Mouse (Mus musculus) adrenal gland, postnatal 10 days (tissue): Measurements from ENCODE around the gene Galnt18. TPM values are rescaled to one million over a fixed set of nuclear protein-coding genes. Genes with fewer than 3 reads are reported as not detected.

Experiments
- DNase-seq: peaks from one replicate; pipeline ENCODE4 v3.0.0; 2021; ENCODE audit warnings: mixed read lengths
- microRNA-seq: library from miRNA; unstranded; fragments of <30 nt; microRNA quantifications from one replicate; pipeline ENCODE4 v1.2.0, GENCODE M21; 2021
- total RNA-seq, 2 experiments: library from RNA; stranded (reverse); gene quantifications; 2 replicates each; pipeline ENCODE4 v1.2.3; 2021

The Galnt18 gene
- total RNA-seq, 2 experiments from 2014 or later = 21.8 to 25.0 TPM

DNA sequence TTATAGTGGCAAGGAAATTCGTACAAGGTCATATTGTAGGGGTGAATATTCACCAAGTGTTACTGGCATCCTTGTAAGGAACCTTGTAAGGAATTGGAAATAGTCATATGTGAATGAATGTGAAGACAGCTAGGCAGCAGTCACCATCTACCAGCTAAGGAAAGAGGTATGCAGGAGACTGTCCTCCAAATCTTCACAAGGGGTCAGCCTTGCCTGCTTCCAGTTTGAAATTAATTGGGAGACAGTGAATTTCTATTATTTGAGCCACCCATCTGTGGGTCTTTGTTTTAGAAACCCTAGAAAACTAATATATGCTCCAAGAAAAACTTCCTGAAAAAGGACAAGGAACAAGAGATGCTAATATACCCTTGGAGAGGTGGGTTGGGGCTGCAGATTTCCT, 313.1 kb downstream of the Galnt18 start:
- no peak for DNase-seq

DNA sequence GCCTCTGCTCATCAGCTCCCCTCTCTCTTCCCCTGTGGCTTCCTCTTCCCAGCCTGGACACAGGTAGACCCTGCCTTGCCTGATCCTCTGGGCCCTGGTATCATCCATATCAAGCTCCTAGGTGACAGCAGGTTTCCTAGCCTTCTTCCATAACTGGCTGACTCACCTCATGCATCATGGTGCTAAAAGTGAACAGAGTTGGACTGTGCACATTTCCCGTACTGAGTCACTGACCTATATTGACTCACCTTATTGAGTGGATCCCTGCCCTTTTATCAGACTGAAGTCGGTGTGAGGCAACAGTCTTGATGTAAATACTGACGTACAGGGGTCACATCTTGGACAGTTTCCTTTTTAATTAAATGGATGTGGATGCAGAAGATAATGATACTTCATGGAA, 313.7 kb downstream of the Galnt18 start:
- no peak for DNase-seq

DNA sequence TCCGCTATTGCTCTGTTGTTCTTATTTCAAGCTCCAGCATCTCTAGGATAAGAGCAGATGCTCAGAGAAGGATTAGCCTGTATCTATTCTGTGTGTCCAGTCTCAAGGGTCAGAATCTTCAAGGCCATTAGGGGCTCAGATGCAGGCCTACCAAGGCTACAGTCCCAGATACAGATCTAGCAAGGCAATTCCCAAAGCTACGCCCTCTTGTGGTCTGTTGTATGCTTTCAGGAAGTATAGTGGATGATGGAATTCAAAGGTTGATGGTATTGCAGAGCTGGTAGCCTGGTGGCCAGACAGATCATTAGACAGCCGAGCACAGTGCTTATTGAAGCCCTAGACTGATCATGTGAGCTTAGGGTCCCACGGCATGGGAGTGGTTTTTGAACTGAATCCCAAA, 320.1 kb downstream of the Galnt18 start:
- DNase-seq = no peak

DNA sequence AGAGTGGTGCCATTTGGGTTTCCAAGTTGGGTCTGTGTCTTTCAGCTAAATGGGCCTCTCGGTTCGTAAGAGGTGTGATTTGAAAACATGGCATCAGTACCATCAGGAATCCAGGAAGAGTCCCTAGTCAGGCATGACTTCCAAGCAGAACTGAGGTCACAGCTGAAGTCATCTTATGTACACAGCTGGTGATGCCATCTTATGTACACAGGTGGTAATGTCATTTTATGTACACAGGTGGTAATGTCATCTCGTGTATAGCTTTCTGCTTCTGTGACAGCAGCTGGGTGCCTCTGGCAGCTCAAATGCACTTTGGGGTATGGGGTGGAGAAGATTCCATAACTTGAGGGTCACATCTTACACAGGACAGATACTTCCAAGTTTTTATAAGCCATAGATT, 323.8 kb downstream of the Galnt18 start:
- DNase-seq = no peak

DNA sequence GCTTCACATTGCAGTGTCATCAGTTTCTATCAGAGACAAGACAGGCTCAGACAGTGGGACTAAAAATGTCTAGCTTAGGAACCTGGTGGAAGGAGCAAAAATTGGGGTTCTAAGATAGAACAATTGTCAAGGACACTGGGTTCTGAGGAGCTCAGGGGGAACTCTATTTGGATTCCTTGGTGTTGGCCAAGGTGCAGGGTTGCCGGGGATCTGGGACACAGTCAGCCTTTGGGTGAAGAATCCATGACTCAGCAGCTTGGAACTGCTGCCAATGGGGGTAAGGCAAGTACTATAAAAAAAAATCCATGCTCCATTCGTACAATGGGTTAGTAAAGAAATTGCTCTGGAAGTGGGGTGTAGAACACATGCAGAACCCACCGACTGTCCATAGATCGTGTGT, 324.2 kb downstream of the Galnt18 start:
- DNase-seq = no peak

DNA sequence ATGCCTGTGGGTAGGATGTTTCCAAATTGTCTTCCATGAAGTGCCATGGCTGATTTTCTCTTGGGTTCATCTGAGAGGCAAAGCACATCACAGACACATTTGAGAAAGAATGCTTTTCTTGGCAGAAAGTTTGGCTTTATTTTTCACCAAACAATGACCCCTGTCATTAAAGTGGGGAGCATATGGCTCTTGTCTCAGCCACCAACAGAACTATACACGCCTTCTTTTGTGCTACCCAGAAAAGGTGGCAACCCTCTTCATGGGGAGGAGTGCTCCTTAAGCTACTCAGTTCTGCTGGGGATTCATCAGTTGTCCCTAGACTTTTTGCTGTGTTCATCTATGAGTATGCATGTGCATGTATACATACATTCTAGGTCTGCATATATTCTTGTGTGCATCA, 327.8 kb downstream of the Galnt18 start:
- DNase-seq = no peak

DNA sequence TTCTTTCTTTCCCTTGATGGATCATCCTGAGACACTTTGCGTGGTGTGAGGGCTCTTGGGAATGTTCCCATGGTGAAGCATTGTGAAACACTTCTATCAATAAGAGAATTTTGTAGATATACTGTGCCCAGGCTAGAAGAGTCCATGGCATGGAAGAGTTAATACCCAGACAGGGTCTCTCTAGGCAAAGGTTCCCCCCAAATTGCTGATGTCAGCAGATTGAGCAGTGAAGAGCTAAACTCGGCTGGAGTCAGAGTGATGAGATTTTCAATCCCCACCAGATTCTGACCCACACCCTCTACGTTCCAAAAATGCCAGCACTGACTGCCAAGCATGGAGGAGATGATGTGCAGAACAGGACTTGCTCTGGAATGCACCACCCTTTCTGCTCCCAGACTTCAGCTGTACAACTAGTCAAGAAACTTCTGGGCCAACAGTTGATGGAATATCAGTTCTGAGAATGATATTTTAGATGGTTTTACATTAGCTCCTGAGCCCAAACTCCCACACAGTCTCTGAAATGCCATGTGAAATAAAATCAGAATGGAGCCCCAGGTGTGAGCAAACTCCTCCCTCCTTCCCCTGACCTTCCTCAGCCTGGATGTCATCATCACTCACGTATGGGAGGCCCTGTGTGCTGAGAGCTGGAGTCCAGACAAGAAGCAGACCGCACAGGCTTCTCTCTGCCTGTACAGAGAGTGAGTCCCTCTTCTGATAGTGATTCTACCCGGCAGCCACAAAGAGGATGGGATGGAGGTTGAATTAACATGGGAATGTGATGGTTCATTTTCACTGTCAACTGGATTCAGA, 329.3 kb downstream of the Galnt18 start:
- no peak for DNase-seq

DNA sequence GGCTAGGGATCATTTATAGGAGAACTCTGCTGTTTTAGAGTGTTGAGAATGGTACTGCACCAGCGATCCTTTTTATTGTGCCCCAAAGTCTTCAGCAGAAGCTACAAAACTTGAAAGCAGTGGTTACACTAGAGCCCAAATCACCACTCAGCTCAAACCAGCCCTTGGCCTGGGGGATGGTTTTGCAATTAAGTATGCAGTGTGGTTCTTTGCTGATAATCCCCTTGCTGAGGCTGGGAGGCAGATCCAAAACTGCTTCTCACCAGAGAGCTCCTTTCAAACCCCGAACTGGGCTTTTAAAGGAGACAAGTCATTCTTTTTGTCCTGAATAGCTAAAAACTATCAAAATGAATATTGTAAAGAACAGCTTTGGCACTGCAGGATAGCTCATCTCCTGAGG, 346.6 kb downstream of the Galnt18 start:
- no peak for DNase-seq

DNA sequence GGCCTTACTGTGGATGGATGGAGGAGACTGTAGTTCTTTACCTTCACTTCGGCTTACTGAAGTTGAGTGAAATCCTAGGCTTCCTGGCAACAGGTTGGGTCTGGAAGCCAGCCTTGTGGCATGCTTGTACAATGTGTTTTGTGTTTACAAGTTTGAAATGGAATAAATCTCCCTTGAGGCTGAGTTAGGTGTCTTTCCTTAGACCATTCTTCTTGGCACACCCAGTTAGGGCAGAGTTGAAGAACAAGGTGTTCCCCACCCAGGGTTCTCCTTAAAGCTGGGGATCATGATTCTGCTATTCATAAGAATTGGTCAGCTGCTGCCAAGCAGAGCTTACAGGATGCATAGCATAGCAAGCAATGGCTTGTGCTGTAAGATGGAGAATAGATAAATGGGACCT, 352.4 kb downstream of the Galnt18 start:
- DNase-seq = no peak

Small RNA genes within 50 kb of the gene (microRNA-seq; reads per million reads assigned to microRNA genes)
- not detected for gene Gm25787

Other genes starting within 250 kb of the Galnt18 start
- gene Usp47, start 243.5 kb upstream of the Galnt18 start, total RNA-seq = 10 to 100 TPM; 58.9 to 74.1 TPM